Mouse (Mus musculus): ENCODE data around the gene Gm527. TPM values are rescaled to one million over a fixed set of nuclear protein-coding genes. Genes with fewer than 3 reads are reported as not detected.

Gene Gm527
- 0.58 and 0.59 TPM in 2 replicates for polyA plus RNA-seq (2012; rRNA removed)

- DNase-seq (ENCODE audit: low read depth in 1 of 2, low spot score in 2 of 2): peak; percentile 91 to 94
- Histone ChIP-seq H3K4me1 (ENCODE audit: control insufficient read depth, insufficient read depth, insufficient read length) (no peaks in the 10 kb centered on the region), H3K4me3 (ENCODE audit: extremely low read depth, insufficient read depth, insufficient read length) (peak within 1 kb of the TSS; percentile 62), H3K36me3 (ENCODE audit: control insufficient read depth, insufficient read depth, low read length) (no peaks in the 10 kb centered on the region), H3K27ac (ENCODE audit: insufficient read depth, low read length) (0 out of 2 replicates have a peak within 1 kb of the TSS, but pooled peaks have one; percentile 28), H3K27me3 (ENCODE audit: control insufficient read depth, insufficient read depth, low read length) (peaks cover 4% of the 10 kb centered on the region; the same call in 1 of the 2 replicates)
- TF ChIP-seq CTCF (IDR thresholded peaks at IDR 0.05; ENCODE audit: extremely low read depth, insufficient read depth, insufficient read length, insufficient replicate concordance): no peak
- no peak for TF ChIP-seq POLR2A (IDR thresholded peaks at IDR 0.05; ENCODE audit: low read depth, low read length)
- under 1% methylated on average over 70 of the region's 93 CpGs for WGBS
Measured at GRCm38 (mm10) chr12:64917578-64918471, at the start of gene Gm527. Gene Gm527 (plus strand): TSS chr12:64917906.

- Histone ChIP-seq H3K36me3 (ENCODE audit: control insufficient read depth, insufficient read depth, low read length) (no peaks in the 10 kb centered on the region), H3K4me3 (ENCODE audit: extremely low read depth, insufficient read depth, insufficient read length) (no peak overlapping the region), H3K27me3 (ENCODE audit: control insufficient read depth, insufficient read depth, low read length) (no peaks in the 10 kb centered on the region), H3K27ac (ENCODE audit: insufficient read depth, low read length) (no peak overlapping the region), H3K4me1 (ENCODE audit: control insufficient read depth, insufficient read depth, insufficient read length) (no peaks in the 10 kb centered on the region)
- 57% methylated on average over 4 of the region's 4 CpGs for WGBS
- no peak for TF ChIP-seq CTCF (IDR thresholded peaks at IDR 0.05; ENCODE audit: extremely low read depth, insufficient read depth, insufficient read length, insufficient replicate concordance)
- TF ChIP-seq POLR2A (IDR thresholded peaks at IDR 0.05; ENCODE audit: low read depth, low read length): no peak
- no peak for DNase-seq (ENCODE audit: low read depth in 1 of 2, low spot score in 2 of 2)
Measured at GRCm38 (mm10) chr12:64871103-64871502, 46.6 kb upstream of the Gm527 start.

GRCm38 (mm10) chr12:64897060-64897730, 20.5 kb upstream of the Gm527 start:
- 50% methylated on average over 4 of the region's 4 CpGs for WGBS
- H3K4me1 ChIP-seq (ENCODE audit: control insufficient read depth, insufficient read depth, insufficient read length): no peaks in the 10 kb centered on the region
- peak in 1 of 2 experiments; percentile 36 for DNase-seq (ENCODE audit: low read depth in 1 of 2, low spot score in 2 of 2)
- TF ChIP-seq POLR2A (IDR thresholded peaks at IDR 0.05; ENCODE audit: low read depth, low read length): no peak
- peak; percentile 55; the same call in 1 of the 2 replicates for TF ChIP-seq CTCF (IDR thresholded peaks at IDR 0.05; ENCODE audit: extremely low read depth, insufficient read depth, insufficient read length, insufficient replicate concordance)
- no peaks in the 10 kb centered on the region for H3K27me3 ChIP-seq (ENCODE audit: control insufficient read depth, insufficient read depth, low read length)
- H3K36me3 ChIP-seq (ENCODE audit: control insufficient read depth, insufficient read depth, low read length): no peaks in the 10 kb centered on the region
- no peak overlapping the region for H3K4me3 ChIP-seq (ENCODE audit: extremely low read depth, insufficient read depth, insufficient read length)
- H3K27ac ChIP-seq (ENCODE audit: insufficient read depth, low read length): no peak overlapping the region

- H3K27ac ChIP-seq (ENCODE audit: insufficient read depth, low read length): no peak overlapping the region
- TF ChIP-seq POLR2A (IDR thresholded peaks at IDR 0.05; ENCODE audit: low read depth, low read length) (no peak), CTCF (IDR thresholded peaks at IDR 0.05; ENCODE audit: extremely low read depth, insufficient read depth, insufficient read length, insufficient replicate concordance) (no peak)
- DNase-seq (ENCODE audit: low read depth in 1 of 2, low spot score in 2 of 2): no peak
Measured at GRCm38 (mm10) chr12:64902506-64902905, 15.2 kb upstream of the Gm527 start.

GRCm38 (mm10) chr12:64903186-64903585, 14.5 kb upstream of the Gm527 start:
- no peak for DNase-seq (ENCODE audit: low read depth in 1 of 2, low spot score in 2 of 2)
- no peak overlapping the region for H3K27ac ChIP-seq (ENCODE audit: insufficient read depth, low read length)
- no peak for TF ChIP-seq CTCF (IDR thresholded peaks at IDR 0.05; ENCODE audit: extremely low read depth, insufficient read depth, insufficient read length, insufficient replicate concordance)
- TF ChIP-seq POLR2A (IDR thresholded peaks at IDR 0.05; ENCODE audit: low read depth, low read length): no peak
- no peak overlapping the region for H3K4me3 ChIP-seq (ENCODE audit: extremely low read depth, insufficient read depth, insufficient read length)
- no peaks in the 10 kb centered on the region for H3K27me3 ChIP-seq (ENCODE audit: control insufficient read depth, insufficient read depth, low read length)
- 85% methylated on average over 8 of the region's 8 CpGs for WGBS
- H3K4me1 ChIP-seq (ENCODE audit: control insufficient read depth, insufficient read depth, insufficient read length): no peaks in the 10 kb centered on the region
- H3K36me3 ChIP-seq (ENCODE audit: control insufficient read depth, insufficient read depth, low read length): no peaks in the 10 kb centered on the region

More at GRCm38 (mm10) chr12:64902506-64902905, 15.2 kb upstream of the Gm527 start:
- H3K27me3 ChIP-seq (ENCODE audit: control insufficient read depth, insufficient read depth, low read length): no peaks in the 10 kb centered on the region
- H3K36me3 ChIP-seq (ENCODE audit: control insufficient read depth, insufficient read depth, low read length): no peaks in the 10 kb centered on the region
- H3K4me3 ChIP-seq (ENCODE audit: extremely low read depth, insufficient read depth, insufficient read length): no peak overlapping the region
- 45% methylated on average over 8 of the region's 8 CpGs for WGBS
- no peaks in the 10 kb centered on the region for H3K4me1 ChIP-seq (ENCODE audit: control insufficient read depth, insufficient read depth, insufficient read length)

GRCm38 (mm10) chr12:64912996-64913395, 4.7 kb upstream of the Gm527 start:
- WGBS: 55% methylated on average over 6 of the region's 6 CpGs
- Histone ChIP-seq H3K27me3 (ENCODE audit: control insufficient read depth, insufficient read depth, low read length) (peaks cover 3% of the 10 kb centered on the region; the same call in 1 of the 2 replicates), H3K36me3 (ENCODE audit: control insufficient read depth, insufficient read depth, low read length) (no peaks in the 10 kb centered on the region), H3K4me1 (ENCODE audit: control insufficient read depth, insufficient read depth, insufficient read length) (no peaks in the 10 kb centered on the region), H3K4me3 (ENCODE audit: extremely low read depth, insufficient read depth, insufficient read length) (no peak overlapping the region), H3K27ac (ENCODE audit: insufficient read depth, low read length) (no peak overlapping the region)
- TF ChIP-seq CTCF (IDR thresholded peaks at IDR 0.05; ENCODE audit: extremely low read depth, insufficient read depth, insufficient read length, insufficient replicate concordance) (no peak), POLR2A (IDR thresholded peaks at IDR 0.05; ENCODE audit: low read depth, low read length) (no peak)
- no peak for DNase-seq (ENCODE audit: low read depth in 1 of 2, low spot score in 2 of 2)
